ENCODE assay signal across 17 mouse cellular contexts in the genomic region with DNA sequence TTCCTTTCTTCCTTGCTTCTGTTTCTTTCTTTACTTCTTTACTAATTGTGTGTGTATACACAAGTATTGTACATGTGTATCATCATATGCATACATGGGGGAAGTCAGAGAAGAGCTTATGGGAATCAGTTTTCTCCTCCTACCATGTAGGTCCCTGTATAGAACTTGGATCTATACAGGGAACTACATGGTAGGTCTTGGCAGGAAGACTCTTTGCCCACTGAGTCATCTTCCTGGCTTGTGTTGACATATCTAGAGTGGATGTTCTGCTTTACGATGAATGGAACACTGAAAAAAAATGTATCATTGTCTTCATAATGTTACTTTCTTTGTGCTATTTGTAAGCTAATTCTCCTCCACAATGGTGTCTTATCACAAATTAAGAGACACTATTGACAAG.
"Had no signal": no experiment of that assay in that cellular context is flagged by ENCODE, and none has a peak within 500 bp of the region (broad histone marks: within the 10 kb centered on the region; RNA-seq: fewer than 3 reads in every experiment).

No protein-coding gene starts in this region.

- DNase-seq: left cerebral cortex, postnatal 4 days; liver; liver, embryonic 13.5 days; liver, postnatal 0 days; lung, adult 18-20 months; lung, adult 2 months; lung, embryonic 14.5 days; lung, postnatal 10 days; lung, postnatal 14 days; lung, postnatal 36 days; lung, postnatal 4 days; midbrain, embryonic 14.5 days had no signal

- ATAC-seq: liver, embryonic 12.5 days; liver, postnatal 0 days; lung, postnatal 0 days; midbrain, embryonic 13.5 days; midbrain, embryonic 15.5 days; midbrain, embryonic 16.5 days had no signal
